Mouse (Mus musculus): ENCODE measurements at regions not wholly inside any gene's neighbourhood (a gene's known extent, or its start where the extent isn't known, plus 50 kb on each side); places are given as distances from the start of the nearest gene placed in this dataset.

- no peak for TF ChIP-seq CTCF (IDR thresholded peaks at IDR 0.05; ENCODE audit: extremely low read depth, insufficient read length, insufficient replicate concordance, low read depth, low read length)
- TF ChIP-seq POLR2A (IDR thresholded peaks at IDR 0.05; ENCODE audit: low read depth, low read length) = no peak
Observed at GRCm38 (mm10) chr4:127763736-127764135, 207.0 kb downstream of the CK137956 start.

Measured in small intestine, adult 2 months (tissue).